Mouse (Mus musculus) ES-E14 (cell line): ENCODE results near the gene Frat1.

Experiments used
- CHD2 ChIP-seq: IDR thresholded peaks from 2 replicates; pipeline ENCODE4 v1.6.1; 2014; ENCODE audit warnings: mild to moderate bottlenecking, low read depth, low read length, inconsistent platforms
- MAFK ChIP-seq: IDR thresholded peaks from 2 replicates; pipeline ENCODE4 v1.6.1; 2014; ENCODE audit warnings: mild to moderate bottlenecking, low read depth, low read length, inconsistent platforms; ENCODE audit not compliant: insufficient read depth
- ZC3H11A ChIP-seq: IDR thresholded peaks from 2 replicates; pipeline ENCODE4 v1.6.1; 2012; ENCODE audit warnings: low read depth, mild to moderate bottlenecking, inconsistent platforms, low read length, borderline replicate concordance
- ZNF384 ChIP-seq: IDR thresholded peaks from 2 replicates; pipeline ENCODE4 v1.6.1; 2012; ENCODE audit warnings: low read depth, low read length, inconsistent platforms

DNA sequence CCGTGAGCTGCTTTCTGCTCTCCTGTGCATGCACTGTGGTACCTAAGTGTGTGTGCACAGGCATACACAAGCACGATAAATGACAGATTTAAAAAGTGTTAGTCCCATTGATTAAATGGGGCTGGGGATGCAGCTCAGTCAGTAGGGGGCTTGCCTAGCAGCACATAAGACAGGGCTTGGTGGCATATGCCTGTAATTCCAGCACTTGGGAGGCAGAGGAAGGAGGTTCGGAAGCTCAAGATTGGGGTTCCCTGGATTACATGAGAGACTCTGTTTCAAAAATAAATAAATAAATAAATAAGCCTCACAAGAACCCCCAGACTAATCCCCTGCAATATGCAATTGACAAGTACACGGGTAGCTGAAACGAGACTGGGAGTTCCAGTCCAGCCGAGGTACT lies 29.3 kb upstream of the Frat1 start:
- TF ChIP-seq ZC3H11A: no peak
- no peak for TF ChIP-seq ZNF384
- TF ChIP-seq MAFK: no peak
- no peak for TF ChIP-seq CHD2
